Mouse (Mus musculus) heart, postnatal 0 days (tissue): ENCODE measurements around the gene Zfp697.
"Not testable (repeated sequence)": the region's sequence is repeated elsewhere in the genome, so short reads cannot be mapped to it uniquely, and the experiment has no call there.

Experiments used
- CTCF ChIP-seq: IDR thresholded peaks from 2 replicates; pipeline ENCODE4 v1.5.1; 2016; ENCODE audit warnings: antibody characterized with exemption, control low read depth, low read depth
- EP300 ChIP-seq: IDR thresholded peaks from 2 replicates; pipeline ENCODE4 v1.6.1; 2016; ENCODE audit warnings: antibody characterized with exemption, low read depth

- TF ChIP-seq EP300: not testable (repeated sequence)
- TF ChIP-seq CTCF: peak; percentile 51
Observed at GRCm38 (mm10) chr3:98443149-98443779, 61.0 kb downstream of the Zfp697 start.
